Mouse (Mus musculus) cerebellum, postnatal 4 days (tissue): Measurements from ENCODE around the gene Prkd1.
"Not testable (repeated sequence)": the region's sequence is repeated elsewhere in the genome, so short reads cannot be mapped to it uniquely, and the experiment has no call there.

Experiments used
- DNase-seq, 2 experiments: peaks; one replicate each; pipeline ENCODE4 v3.0.0; 2022; ENCODE audit warnings: low spot score in 2 of 2, mixed read lengths in 1 of 2

Gene Prkd1

GRCm38 (mm10) chr12:50648671-50649541, at the start of gene Prkd1:
Prkd1 (minus strand) TSS chr12:50649098.
- peak; percentile 40 to 58 for DNase-seq

GRCm38 (mm10) chr12:50697492-50697891, 48.6 kb upstream of the Prkd1 start:
- DNase-seq: no peak

GRCm38 (mm10) chr12:50648176-50648670, 675 bp downstream of the Prkd1 start:
- DNase-seq: no peak

DNA sequence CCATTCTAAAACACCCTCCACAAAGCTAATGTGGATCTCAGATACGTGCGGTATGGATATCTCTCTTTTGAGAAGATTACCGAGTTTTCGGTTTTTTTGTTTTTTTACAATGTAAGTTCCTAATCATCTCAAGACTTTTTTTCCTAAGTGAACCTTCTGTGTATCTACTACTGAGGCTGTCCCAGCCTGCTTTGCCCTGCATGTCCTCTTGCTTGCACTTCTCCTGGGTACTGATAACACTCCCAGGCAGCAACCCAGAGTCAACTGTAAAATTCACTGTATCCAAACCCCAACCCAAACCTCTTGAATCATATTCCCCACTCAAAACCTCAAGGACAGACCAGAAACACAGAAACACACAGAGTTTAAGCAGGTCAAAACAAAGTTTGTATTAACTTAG, 2.0 kb downstream of the Prkd1 start:
- no peak for DNase-seq

DNA sequence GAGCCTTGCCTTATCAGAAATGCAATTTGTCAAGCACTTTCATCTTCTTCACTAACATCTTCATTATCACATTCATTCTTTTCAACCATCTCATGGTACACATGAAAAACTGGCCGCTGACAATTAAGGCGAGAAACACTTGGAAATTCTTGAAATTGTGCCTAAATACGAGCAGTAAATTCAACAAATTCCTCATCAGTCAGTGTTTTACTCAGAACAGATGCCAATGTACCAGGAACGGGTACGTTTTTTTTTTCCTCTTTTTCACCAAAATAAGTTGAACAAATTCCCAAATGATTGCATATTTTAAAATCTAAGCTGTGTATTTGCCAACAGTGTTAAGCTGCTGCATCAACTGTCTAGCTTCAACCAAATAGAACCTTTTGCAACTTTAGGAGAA, 6.2 kb downstream of the Prkd1 start:
- DNase-seq: no peak

- DNase-seq: no peak
Measured at GRCm38 (mm10) chr12:50640171-50640570, 8.7 kb downstream of the Prkd1 start.

DNA sequence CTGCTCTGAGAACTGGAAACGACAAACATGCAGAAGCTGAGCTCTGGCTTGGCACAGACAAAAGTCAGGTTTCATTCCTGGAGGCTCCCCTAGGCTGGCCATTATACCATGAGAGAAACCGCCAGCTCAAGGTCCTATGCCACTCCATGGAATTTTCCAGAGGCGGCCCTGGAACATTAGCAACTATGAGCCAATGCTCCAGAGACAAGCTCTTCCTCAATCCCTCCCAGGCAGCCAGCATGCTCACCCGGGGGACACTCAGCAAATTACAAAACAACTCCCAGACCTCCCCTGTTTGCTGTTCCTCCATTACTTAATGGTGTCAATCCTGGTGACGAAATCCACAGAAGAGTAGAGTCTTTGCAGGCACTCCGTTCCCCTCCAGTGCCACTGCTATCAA, 14.5 kb downstream of the Prkd1 start:
- DNase-seq: no peak

DNA sequence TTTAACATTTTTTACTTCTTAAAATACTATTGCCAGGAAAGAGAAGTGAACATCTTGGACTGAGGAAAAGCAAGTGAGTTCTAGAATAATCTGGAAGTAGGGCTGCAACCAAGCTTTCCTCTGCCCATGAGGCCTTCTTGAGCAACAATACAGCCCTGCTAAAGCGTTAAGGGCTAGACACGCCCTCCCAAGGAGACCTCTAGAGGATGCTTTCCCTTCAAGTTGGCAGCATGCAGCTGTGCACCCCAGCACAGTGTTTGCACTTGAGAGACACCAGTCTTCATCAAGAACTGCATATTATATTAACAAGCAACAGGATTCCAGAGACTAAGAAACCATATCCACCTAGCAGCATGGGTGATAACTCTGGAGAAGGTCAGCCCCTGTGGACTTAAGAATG, 22.8 kb downstream of the Prkd1 start:
- DNase-seq: not testable (repeated sequence)

GRCm38 (mm10) chr12:50624175-50624574, 24.7 kb downstream of the Prkd1 start:
- no peak for DNase-seq

DNA sequence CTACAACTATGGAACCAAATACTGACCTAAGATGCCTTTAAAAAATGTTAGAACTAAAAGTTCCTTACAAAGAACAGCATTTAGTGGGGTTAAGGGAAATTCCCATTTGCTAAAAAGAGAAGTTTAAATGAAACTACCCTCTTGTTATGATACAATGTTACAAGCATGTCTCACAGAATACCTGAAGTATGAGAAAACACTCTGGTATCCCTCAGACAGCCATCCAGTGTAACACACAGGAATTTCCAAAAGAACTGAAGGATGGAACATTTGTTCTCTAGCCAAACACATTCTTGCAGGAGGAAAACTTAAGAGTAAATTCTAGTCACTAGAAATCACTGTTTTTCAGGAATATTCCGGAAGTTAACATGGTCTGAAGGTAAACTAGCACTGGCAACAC, 33.0 kb downstream of the Prkd1 start:
- DNase-seq: no peak

DNA sequence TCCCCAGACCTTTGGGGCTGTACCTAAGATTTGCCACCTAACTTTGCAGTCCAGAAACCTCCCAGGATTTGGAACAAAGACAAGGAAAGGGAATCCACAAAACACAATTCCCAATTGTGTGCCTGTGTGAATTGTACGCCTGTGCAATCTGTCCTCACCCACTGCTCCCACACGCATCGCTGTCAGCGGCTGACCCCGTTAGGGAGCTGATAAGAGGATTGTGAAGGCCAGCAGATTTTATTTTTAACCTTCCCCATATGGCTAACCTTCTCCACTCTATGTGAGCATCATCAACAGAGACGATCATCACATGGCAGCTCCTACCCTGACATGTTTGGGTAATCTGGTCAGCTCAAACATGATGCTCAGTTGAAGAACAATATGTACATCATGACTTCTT, 34.6 kb downstream of the Prkd1 start:
- no peak for DNase-seq

GRCm38 (mm10) chr12:50606703-50607500, 42.0 kb downstream of the Prkd1 start:
- DNase-seq: no peak

DNA sequence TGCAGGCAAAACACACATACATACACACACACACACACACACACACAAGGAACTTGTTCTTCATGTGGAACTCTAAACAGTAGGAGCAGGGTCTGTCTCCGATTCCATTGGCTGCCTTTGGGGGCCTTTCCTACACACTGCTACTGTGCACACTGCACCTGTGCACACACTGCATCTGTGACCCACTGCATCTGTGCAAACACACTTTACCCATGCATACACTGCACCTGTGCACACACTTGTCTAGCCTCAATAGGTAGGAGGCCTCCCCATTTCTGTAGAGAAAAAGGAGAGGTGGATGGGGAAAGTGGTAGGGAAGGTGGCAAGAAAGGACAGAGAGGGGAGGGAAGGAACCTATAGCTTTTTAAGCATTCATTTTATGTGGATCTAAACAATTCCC, 49.5 kb downstream of the Prkd1 start:
- DNase-seq: no peak

DNA sequence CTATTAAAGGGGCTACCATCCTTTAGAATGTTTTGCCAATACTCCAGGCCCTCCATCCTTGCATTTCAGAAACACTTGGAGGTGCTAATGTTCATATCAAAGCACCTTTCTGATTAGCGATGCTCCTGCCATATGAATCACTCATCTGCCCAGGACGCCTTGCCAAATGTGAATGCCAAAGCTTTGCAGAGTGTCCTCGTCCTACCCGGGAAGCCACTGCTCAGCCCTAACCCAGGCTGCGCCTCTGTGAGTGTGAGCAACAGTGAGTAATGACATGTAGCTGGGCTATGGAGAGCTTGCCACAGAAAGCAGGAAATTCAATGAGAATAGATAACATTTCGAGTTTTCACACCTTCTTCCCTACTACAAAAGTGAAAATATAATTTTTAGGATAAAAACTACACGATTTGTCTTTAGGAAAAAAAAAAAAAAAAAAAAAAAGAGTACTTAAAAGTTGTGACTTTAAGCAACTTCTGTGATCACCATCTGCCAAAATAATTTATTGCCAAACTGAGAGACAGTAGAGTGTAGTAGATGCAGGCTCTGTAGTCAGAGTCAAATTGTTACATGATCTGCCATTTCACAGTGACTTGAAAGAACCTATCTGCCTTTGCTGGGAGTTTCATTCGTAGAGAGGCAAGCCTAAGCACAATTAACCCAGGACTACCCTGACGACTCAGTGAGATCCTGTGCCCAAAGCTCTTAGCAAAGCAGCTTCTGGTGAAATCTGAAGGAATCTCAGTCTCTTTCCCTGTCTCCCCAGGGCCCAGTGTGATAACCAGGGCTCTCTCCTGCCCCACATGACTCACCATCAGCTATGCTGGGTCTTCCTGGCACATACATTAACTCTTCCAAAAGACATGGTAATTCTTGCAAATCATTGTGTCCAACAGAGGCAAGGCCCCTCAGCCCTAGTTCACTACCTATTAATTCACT, 50.6 kb downstream of the Prkd1 start:
- DNase-seq: no peak

DNA sequence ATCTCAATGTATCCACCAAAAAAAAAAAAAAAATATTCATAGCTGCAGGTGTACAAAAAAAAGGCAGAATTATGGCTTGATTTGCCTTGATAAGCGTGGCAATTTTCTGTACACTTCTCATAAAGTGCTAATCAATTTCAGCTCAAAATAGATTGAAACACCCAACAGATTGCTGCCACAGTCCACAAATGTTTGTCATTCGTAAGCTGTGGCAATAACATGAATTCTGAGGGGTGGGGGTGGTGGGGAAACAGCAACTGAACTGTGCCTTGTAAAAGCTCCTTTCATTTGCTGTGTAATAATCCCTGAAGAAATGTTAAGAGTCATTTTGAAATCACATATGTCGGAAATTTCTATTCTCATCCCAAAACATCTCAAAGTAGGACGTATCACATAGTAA, 51.4 kb downstream of the Prkd1 start:
- DNase-seq: no peak

DNA sequence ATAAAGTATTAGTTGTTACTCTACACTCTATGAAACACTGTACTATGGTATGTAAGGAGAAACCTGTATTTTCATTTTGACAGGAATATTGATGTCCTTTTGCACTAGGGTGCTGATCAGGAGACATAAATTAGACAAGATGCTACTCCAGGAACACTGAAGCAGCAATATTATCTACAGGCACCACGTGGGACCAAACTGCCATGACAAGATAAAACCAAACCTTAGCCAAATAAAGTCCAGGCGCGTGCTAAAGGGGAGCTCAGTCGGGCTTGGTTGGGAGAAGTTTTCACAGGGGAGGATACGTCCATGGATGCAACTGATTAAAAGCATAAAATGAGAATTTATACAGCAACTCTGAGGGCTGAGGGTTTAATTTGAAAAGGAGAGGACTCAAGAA, 53.1 kb downstream of the Prkd1 start:
- DNase-seq: no peak

- no peak for DNase-seq
Measured at GRCm38 (mm10) chr12:50594506-50594905, 54.4 kb downstream of the Prkd1 start.

- DNase-seq: no peak
Measured at GRCm38 (mm10) chr12:50593481-50593880, 55.4 kb downstream of the Prkd1 start.

- DNase-seq: no peak
Measured at GRCm38 (mm10) chr12:50588137-50588761, 60.6 kb downstream of the Prkd1 start.

- DNase-seq: no peak
Measured at GRCm38 (mm10) chr12:50565198-50565597, 83.7 kb downstream of the Prkd1 start.

DNA sequence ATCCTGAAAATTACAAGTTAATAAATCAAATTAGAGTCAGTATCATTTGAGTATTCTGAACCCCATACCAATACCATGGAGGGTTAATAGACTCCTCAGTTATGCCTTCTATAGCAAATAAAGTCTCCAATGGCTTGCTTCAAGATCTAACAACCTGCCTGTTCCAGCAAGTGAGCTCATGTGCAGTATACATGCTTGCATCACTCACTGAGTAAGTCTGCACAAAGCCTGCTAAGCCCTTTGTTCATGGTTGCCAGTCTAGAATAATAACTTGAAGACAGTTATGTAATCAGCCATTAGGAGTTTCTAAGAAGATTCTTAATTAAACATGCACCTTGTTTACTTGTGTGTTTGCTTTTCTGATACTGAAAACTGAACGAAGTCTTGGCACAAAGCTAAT, 88.4 kb downstream of the Prkd1 start:
- DNase-seq: no peak
